Mouse (Mus musculus) thymus, postnatal 36 days (tissue): ENCODE data around the gene Klhl12.
A peak's percentile ranks its signal among the peaks of the same experiment; 100 is the strongest.
"Not testable (repeated sequence)": the region's sequence is repeated elsewhere in the genome, so short reads cannot be mapped to it uniquely, and the experiment has no call there.

Source experiments
- DNase-seq, 2 experiments: peaks; one replicate each; pipeline ENCODE4 v3.0.0; 2022; ENCODE audit warnings: mixed read lengths in 2 of 2

Klhl12 gene

DNA sequence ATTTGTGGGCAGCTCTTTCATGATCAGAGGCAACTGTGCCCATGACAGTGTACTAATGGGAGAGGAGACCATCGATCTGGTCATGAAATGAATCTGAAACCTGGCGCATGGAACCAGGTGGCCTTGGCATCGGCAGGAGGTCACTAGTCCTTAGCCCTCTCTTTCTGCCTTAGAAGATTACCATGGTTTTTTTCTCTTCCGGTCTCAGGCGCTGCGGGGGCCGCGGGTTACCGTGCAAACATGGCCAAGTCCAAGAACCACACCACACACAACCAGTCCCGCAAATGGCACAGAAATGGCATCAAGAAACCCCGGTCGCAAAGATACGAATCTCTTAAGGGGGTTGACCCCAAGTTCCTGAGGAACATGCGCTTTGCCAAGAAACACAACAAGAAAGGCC, 62.5 kb downstream of the Klhl12 start:
- DNase-seq: not testable (repeated sequence)

DNA sequence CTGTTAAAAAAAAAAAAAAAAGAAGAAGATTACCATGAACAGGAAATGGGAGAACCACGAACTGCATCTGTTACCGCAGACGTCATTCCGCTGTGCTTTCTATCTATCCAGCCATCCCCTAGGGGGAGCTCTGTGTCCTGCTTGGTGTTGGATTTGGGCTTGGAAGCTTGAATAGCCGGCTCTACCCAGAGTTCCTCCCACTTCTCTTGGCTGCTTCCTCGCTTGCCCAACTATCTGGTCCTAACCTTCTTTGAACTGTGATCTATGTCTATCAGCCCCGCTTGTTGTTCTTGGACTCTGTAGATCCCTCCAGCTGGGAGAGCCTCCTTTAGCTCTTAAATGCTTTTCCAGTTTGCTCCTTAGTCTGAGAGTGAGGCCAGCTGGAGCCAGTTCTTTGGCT, 63.3 kb downstream of the Klhl12 start:
- DNase-seq: peak; percentile 76 to 78

DNA sequence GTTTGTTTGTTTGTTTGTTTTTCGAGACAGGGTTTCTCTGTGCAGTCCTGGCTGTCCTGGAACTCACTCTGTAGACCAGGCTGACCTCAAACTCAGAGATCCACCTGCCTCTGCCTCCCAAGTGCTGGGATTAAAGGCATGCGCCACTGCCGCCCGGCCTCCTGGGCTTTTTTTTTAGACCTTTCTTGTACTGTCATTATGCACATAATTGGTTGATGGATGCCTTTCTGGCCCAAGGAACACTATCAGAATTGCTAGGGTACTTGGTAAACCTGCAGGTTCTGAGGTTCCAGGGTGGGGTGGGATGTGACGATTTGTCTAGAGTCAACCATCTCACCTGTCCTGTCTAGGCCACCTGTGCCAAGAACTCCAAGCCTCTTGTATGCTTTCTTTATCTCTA, 63.9 kb downstream of the Klhl12 start:
- DNase-seq: not testable (repeated sequence)

DNA sequence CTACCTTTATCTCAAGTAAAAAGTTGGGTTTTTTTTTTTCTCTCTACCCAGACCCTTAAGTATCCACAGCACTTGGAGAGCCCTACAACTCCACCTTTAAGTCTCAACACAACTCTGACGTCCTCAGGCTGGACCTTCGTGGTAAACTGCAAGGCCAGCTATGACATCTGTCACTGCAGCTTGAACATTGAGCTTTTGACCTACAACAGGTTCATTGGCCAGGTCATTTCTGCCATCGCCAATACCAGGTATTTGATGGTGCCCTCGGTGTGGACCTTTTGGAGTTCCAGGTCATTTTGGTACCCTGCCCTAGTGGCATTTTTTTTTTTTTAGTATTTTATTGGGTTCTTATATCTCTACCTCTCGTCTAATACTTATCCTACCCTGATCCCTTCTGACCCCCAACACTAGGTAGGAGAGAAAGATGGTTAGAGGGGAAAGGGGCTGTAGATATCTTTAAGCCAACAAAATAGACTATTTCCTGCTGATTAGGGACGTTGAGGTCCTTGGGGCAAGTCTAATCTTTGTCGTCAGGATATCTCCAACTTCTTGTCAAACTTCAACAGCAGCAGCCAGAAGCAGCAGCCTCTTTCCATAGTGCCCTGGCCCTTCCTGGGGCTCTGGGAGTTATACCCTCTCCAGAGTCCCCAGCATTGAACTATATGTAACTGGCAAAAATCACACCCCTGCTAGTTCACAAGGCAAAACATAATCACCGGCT, 64.8 kb downstream of the Klhl12 start:
- no peak for DNase-seq

DNA sequence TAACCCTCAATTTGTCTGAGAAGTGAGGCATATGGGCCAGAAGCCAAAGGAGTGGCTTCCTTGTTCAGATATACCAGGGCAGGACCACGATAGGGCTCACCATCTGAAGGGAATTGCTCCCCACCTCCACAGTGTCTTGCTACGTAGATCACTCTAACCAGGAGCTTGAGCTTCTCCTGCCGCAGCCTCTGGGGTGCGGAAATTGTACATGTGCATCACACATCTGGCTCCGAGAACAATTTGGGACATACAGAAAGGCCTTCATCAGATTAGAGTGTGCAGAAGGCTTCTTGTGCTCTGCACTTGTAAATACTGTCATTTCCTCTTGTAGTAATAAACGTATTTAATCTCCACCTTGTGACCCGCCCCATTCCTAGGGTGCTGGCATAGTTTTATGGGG, 65.8 kb downstream of the Klhl12 start:
- DNase-seq: no peak

DNA sequence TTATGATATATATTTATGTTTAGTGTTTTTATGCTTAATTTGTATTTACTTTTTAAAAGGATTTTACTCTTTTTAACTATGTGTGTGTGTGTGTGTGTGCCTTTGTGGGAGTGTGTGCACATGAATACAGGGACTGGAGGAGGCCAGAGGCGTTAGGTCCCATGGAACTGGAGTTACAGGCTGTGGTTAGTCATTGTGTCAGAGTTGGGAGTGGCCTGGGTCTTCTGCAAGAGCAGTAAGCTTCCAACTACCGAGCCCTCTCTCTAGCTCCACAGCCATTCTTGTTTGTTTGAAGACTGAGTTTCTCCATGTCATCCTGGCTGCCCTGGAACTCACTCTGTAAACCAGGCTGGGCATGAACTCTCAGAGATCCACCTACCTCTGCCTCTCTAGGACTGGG, 67.0 kb downstream of the Klhl12 start:
- no peak for DNase-seq

DNA sequence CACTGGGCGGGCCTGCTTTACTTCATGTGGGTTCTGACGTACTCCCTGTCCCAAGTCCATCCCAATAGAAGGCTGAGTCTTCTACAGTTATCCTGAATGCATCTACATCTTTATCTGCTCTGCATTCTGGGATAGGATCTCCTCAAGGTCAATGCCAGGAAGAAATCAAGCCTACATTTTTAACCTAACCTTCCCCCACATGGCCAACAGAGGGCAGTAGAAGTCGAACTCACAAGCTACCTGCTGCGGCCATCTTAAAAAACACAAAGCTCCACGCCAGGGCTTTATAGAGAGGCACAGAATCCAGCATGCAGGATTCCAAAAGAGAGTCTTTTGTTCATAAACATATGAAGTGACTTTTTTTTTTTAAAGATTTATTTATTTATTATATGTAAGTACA, 69.1 kb downstream of the Klhl12 start:
- peak in 1 of 2 experiments; percentile 10 for DNase-seq

DNA sequence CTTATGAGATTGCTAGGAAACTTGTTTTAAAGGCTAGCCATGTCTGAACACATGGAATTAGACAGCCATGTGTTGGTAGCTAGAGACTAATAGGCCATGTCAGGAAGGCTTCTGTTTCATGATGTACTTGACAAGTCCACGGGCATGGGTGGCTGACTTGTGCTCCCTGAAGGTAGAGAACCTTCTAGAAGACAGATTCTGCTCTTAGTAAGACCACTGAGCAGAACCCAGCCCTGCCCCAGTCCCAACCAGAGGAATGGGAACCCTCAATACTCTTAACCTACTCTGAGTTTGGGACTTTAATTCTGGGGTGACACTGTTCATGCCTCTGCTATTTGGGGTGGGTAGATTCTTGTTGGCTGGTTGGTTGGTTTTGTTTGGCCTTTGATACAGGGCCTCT, 69.7 kb downstream of the Klhl12 start:
- DNase-seq: no peak

DNA sequence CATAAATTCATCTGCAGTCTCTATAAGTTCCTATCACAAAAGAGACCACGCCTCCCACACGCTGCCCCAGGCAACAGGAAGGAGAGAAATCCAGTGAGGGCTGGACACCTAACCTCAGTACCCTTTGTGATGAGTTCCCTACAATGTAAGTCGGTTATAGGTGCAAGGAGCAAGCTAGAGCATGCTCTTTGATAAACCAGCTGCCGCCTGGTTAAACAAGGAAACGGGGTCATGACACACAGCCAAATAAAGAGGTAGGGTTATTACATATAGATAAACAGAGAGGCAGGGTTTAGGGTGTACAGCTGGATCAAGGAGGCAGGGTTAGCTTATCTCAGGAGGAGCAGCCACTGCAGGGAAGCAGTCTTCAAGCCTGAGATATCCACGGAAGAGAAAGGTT, 71.4 kb downstream of the Klhl12 start:
- DNase-seq: no peak

DNA sequence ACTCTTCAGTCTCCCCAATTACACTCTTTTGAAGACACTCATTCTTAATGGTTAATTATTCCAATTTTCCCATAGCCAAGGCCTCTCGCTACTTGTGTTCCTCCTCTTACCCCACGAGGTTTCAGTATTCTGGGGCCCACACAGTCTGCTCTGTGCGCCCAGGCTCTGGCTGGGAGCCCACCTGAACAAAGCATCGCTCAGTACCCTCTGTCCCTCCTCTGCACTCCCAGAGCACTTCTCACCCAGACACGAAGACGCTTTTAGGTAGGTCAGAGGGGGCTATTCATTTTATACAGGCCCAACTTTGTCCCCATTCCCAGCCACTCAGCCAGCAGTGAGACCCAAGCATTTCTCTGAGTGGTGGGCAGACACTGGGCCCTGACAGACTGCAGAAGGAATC, 75.3 kb downstream of the Klhl12 start:
- no peak for DNase-seq

DNA sequence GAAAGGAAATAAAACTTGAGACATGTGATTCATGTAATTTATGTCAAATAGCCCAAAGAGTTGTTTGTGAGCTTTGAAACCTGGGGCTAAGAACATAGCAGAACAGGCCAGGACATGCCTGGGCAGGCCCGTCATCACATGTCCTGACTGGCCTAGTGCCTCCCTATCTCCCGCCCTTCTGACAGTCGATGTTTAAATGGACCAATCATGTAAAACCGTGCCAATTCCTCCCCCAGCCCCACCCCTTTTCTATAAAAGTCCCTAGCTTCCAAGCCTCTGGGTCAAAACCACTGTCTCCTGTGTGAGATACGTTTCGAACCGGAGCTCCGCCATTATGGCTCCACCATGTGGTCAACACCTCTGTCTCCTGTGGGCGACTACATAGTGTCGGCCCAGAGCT, 78.4 kb downstream of the Klhl12 start:
- not testable (repeated sequence) for DNase-seq

DNA sequence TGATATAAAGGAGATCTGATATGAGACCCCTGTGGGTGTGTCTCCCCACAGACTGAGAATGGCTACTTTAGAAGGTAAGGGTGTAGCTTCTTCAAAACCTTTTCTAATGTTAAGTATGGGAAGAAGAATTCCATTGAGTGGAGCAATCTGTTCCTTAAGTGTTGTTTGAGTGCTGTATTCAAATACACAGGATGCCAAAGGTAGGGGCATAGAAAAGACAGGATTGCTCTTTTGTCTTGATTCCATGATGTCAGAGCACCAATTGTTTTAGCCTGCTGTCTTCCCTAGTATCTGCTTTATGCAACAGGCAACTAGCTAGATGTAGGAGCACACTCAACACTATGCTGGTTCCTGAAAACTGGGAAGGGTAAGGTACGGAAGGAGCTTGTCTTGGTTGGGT, 79.7 kb downstream of the Klhl12 start:
- DNase-seq: no peak

DNA sequence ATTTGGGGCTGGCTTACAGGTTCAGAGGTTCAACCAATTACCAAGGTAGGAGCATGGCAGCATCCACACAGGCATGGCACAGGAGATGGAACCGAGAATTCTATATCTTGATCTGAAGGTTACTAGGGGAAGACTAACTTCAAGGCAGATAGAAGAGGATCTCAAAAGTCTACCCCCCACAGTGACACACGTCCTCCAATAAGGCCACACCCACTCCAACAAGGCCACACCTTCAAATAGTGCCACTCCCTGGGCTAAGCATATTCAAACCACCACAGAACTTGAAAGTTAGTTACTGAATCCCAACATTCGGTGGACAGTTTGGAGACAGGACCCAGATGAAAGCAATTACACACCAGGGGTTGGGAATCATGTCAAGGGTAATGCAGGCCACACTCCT, 80.2 kb downstream of the Klhl12 start:
- DNase-seq: no peak

DNA sequence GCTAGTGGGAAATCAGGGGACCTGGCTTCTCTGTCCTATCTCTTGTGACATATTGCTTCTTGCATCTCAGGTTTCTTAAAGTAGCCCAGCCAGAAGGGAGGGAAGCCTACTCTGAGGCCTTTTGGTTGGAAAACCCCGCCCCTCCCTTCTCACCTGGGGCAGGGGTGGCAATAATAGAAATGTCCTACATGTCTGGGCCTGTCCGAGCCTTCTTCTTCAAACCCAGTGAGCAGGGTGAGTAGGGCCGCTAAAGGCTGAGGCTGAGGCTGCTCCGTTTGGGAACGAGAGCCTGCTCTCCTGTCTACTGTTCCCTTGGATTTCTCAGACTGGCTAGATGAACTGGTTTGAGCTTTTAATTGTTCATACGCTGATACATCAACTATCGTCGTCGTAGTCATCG, 85.3 kb downstream of the Klhl12 start:
- no peak for DNase-seq
